Mouse (Mus musculus) activated CD4-positive, CD25-positive, alpha-beta regulatory T cell, adult 4 months (primary cell): Measurements from ENCODE around the gene Nxnl1. TPM values are rescaled to one million over a fixed set of nuclear protein-coding genes. Genes with fewer than 3 reads are reported as not detected.

Experiments
- ATAC-seq: one replicate; pipeline ENCODE4 v1.8.0; 2017
- polyA plus RNA-seq, 2 experiments: library from polyadenylated mRNA; unstranded; fragments of 100-300 nt; shearing (Covaris generic); gene quantifications; one replicate each; pipeline ENCODE4 v1.2.1; 2017

The Nxnl1 gene
- polyA plus RNA-seq = under 1 TPM in 1 of 2 experiments, not detected in 1; 0.15 TPM

- no peak for ATAC-seq
Measured at GRCm38 (mm10) chr8:71566501-71566900, at the start of gene Nxnl1. Gene Nxnl1, minus strand, starts transcription at chr8:71566601.

- ATAC-seq = no peak
Measured at GRCm38 (mm10) chr8:71613418-71613817, 47.0 kb upstream of the Nxnl1 start.

GRCm38 (mm10) chr8:71612141-71612540 lies 45.7 kb upstream of the Nxnl1 start:
- ATAC-seq = no peak

GRCm38 (mm10) chr8:71610822-71611651 lies 44.6 kb upstream of the Nxnl1 start, which contains the start of gene Colgalt1:
Gene Colgalt1, plus strand, starts transcription at chr8:71610998.
- ATAC-seq = peak; percentile 100

GRCm38 (mm10) chr8:71604021-71604420 lies 37.6 kb upstream of the Nxnl1 start:
- ATAC-seq = no peak

GRCm38 (mm10) chr8:71602666-71603334 lies 36.4 kb upstream of the Nxnl1 start:
- no peak for ATAC-seq

- ATAC-seq = peak; percentile 32
Measured at GRCm38 (mm10) chr8:71601939-71602665, 35.7 kb upstream of the Nxnl1 start.

- ATAC-seq = no peak
Measured at GRCm38 (mm10) chr8:71598841-71599240, 32.4 kb upstream of the Nxnl1 start.

- ATAC-seq = no peak
Measured at GRCm38 (mm10) chr8:71598375-71598774, 32.0 kb upstream of the Nxnl1 start.

- no peak for ATAC-seq
Measured at GRCm38 (mm10) chr8:71597451-71597850, 31.1 kb upstream of the Nxnl1 start, which contains the start of gene Fam129c. Gene Fam129c, plus strand, starts transcription at chr8:71597648.

GRCm38 (mm10) chr8:71596798-71597197 lies 30.4 kb upstream of the Nxnl1 start:
- ATAC-seq = no peak

- ATAC-seq = no peak
Measured at GRCm38 (mm10) chr8:71596384-71596783, 30.0 kb upstream of the Nxnl1 start.

- peak; percentile 38 for ATAC-seq
Measured at GRCm38 (mm10) chr8:71595862-71596261, 29.5 kb upstream of the Nxnl1 start.

- no peak for ATAC-seq
Measured at GRCm38 (mm10) chr8:71594324-71594722, 27.9 kb upstream of the Nxnl1 start.

- ATAC-seq = no peak
Measured at GRCm38 (mm10) chr8:71593556-71594323, 27.3 kb upstream of the Nxnl1 start.

GRCm38 (mm10) chr8:71592374-71593170 lies 26.2 kb upstream of the Nxnl1 start:
- ATAC-seq = peak; percentile 17

- ATAC-seq = peak; percentile 77
Measured at GRCm38 (mm10) chr8:71591471-71592373, 25.3 kb upstream of the Nxnl1 start, which contains the start of gene Pgls. Gene Pgls, plus strand, starts transcription at chr8:71592176.

- ATAC-seq = no peak
Measured at GRCm38 (mm10) chr8:71591017-71591416, 24.6 kb upstream of the Nxnl1 start.

GRCm38 (mm10) chr8:71588762-71589161 lies 22.4 kb upstream of the Nxnl1 start:
- ATAC-seq = no peak

GRCm38 (mm10) chr8:71586891-71587290 lies 20.5 kb upstream of the Nxnl1 start:
- no peak for ATAC-seq
